Mouse (Mus musculus) embryonic fibroblast, embryonic 13.5 days (primary cell): ENCODE data around the gene Osbpl6. TPM values are rescaled to one million over a fixed set of nuclear protein-coding genes. Genes with fewer than 3 reads are reported as not detected.
A peak's percentile ranks its signal among the peaks of the same experiment; 100 is the strongest.

Source experiments
- H3K27ac ChIP-seq: 2 replicates; pipeline ENCODE4 v1.5.1; 2012; ENCODE audit warnings: low read length, control low read depth, inconsistent platforms; ENCODE audit not compliant: insufficient read depth
- H3K4me1 ChIP-seq: 2 replicates; pipeline ENCODE4 v1.6.1; 2011; ENCODE audit warnings: low read length; ENCODE audit not compliant: control insufficient read depth, insufficient read depth
- H3K4me3 ChIP-seq: 2 replicates; pipeline ENCODE4 v1.5.1; 2011; ENCODE audit warnings: mild to moderate bottlenecking, control low read depth, low read length; ENCODE audit not compliant: insufficient read depth
- CTCF ChIP-seq: IDR thresholded peaks from 2 replicates; pipeline ENCODE4 v1.5.1; 2011; ENCODE audit warnings: mild to moderate bottlenecking, control low read depth, low read length, moderate library complexity, borderline replicate concordance; ENCODE audit not compliant: insufficient read depth
- POLR2A ChIP-seq: IDR thresholded peaks from 2 replicates; pipeline ENCODE4 v1.6.1; 2011; ENCODE audit warnings: low read depth, mild to moderate bottlenecking, control low read depth, low read length, moderate library complexity
- polyA plus RNA-seq: library from polyadenylated mRNA; stranded (reverse); fragments of >200 nt; gene quantifications from 2 replicates; pipeline ENCODE4 v1.2.4, GENCODE M21; 2011; ENCODE audit warnings: low read depth; ENCODE audit not compliant: missing spikeins, insufficient read length

The Osbpl6 gene
- polyA plus RNA-seq, 1 experiment = 6.1 TPM

- no peak for TF ChIP-seq POLR2A
- TF ChIP-seq CTCF = no peak
- Histone ChIP-seq H3K4me1 (peaks cover 4% of the 10 kb centered on the region), H3K27ac (no peak overlapping the region), H3K4me3 (no peak overlapping the region)
Observed at GRCm38 (mm10) chr2:76372244-76372643, 34.1 kb upstream of the Osbpl6 start.

- TF ChIP-seq POLR2A (no peak), CTCF (no peak)
- Histone ChIP-seq H3K27ac (no peak overlapping the region), H3K4me1 (peaks cover 4% of the 10 kb centered on the region), H3K4me3 (no peak overlapping the region)
Observed at GRCm38 (mm10) chr2:76374544-76375206, 31.6 kb upstream of the Osbpl6 start.

- no peaks in the 10 kb centered on the region for H3K4me1 ChIP-seq
- TF ChIP-seq POLR2A (no peak), CTCF (no peak)
- H3K27ac ChIP-seq = no peak overlapping the region
- no peak overlapping the region for H3K4me3 ChIP-seq
Observed at GRCm38 (mm10) chr2:76378646-76379045, 27.7 kb upstream of the Osbpl6 start.

GRCm38 (mm10) chr2:76386531-76386930 lies 19.8 kb upstream of the Osbpl6 start:
- no peak for TF ChIP-seq POLR2A
- no peak for TF ChIP-seq CTCF
- no peaks in the 10 kb centered on the region for H3K4me1 ChIP-seq
- no peak overlapping the region for H3K4me3 ChIP-seq
- no peak overlapping the region for H3K27ac ChIP-seq

- Histone ChIP-seq H3K4me3 (no peak overlapping the region), H3K4me1 (no peaks in the 10 kb centered on the region), H3K27ac (no peak overlapping the region)
- no peak for TF ChIP-seq CTCF
- no peak for TF ChIP-seq POLR2A
Observed at GRCm38 (mm10) chr2:76400178-76400577, 6.1 kb upstream of the Osbpl6 start.

GRCm38 (mm10) chr2:76405596-76406150 lies 635 bp upstream of the Osbpl6 start:
- Histone ChIP-seq H3K4me3 (peak overlapping the region; percentile 84), H3K27ac (no peak overlapping the region), H3K4me1 (no peaks in the 10 kb centered on the region)
- TF ChIP-seq CTCF (no peak), POLR2A (no peak)

GRCm38 (mm10) chr2:76406937-76407441 lies 681 bp downstream of the Osbpl6 start:
- Histone ChIP-seq H3K27ac (no peak overlapping the region), H3K4me3 (peak overlapping the region; percentile 84), H3K4me1 (no peaks in the 10 kb centered on the region)
- TF ChIP-seq POLR2A (no peak), CTCF (no peak)

- no peak for TF ChIP-seq CTCF
- TF ChIP-seq POLR2A = no peak
- no peak overlapping the region for H3K4me3 ChIP-seq
- H3K27ac ChIP-seq = no peak overlapping the region
- no peaks in the 10 kb centered on the region for H3K4me1 ChIP-seq
Observed at GRCm38 (mm10) chr2:76409526-76409925, 3.2 kb downstream of the Osbpl6 start.

- no peak overlapping the region for H3K27ac ChIP-seq
- H3K4me3 ChIP-seq = no peak overlapping the region
- no peaks in the 10 kb centered on the region for H3K4me1 ChIP-seq
- TF ChIP-seq POLR2A = no peak
- TF ChIP-seq CTCF = no peak
Observed at GRCm38 (mm10) chr2:76409986-76410385, 3.7 kb downstream of the Osbpl6 start.

- TF ChIP-seq CTCF = no peak
- no peak for TF ChIP-seq POLR2A
- H3K27ac ChIP-seq = no peak overlapping the region
- no peaks in the 10 kb centered on the region for H3K4me1 ChIP-seq
- no peak overlapping the region for H3K4me3 ChIP-seq
Observed at GRCm38 (mm10) chr2:76412924-76413323, 6.6 kb downstream of the Osbpl6 start.
